Mouse (Mus musculus): ENCODE measurements around the gene Zfp2. TPM values are rescaled to one million over a fixed set of nuclear protein-coding genes. Genes with fewer than 3 reads are reported as not detected.

The Zfp2 gene
- polyA plus RNA-seq, 1 experiment = 1.3 TPM

GRCm38 (mm10) chr11:50908136-50908535 lies 7.8 kb downstream of the Zfp2 start:
- Histone ChIP-seq H3K36me3 (ENCODE audit: control insufficient read depth, insufficient read depth) (no peaks in the 10 kb centered on the region), H3K4me3 (no peak overlapping the region), H3K27me3 (ENCODE audit: control insufficient read depth, insufficient read depth, insufficient read length) (no peaks in the 10 kb centered on the region), H3K4me2 (ENCODE audit: low read depth) (no peak overlapping the region), H3ac (ENCODE audit: control insufficient read depth, insufficient read length) (no peak overlapping the region), H3K79me2 (ENCODE audit: control insufficient read depth, insufficient read depth) (no peaks in the 10 kb centered on the region)
- no peak for TF ChIP-seq SRF (IDR thresholded peaks at IDR 0.05; ENCODE audit: control insufficient read depth, insufficient read length, low read depth)
- no peak for TF ChIP-seq TCF3 (IDR thresholded peaks at IDR 0.05; ENCODE audit: insufficient read length, low read depth)
- no peak for TF ChIP-seq MYOD1 (IDR thresholded peaks at IDR 0.05; ENCODE audit: control insufficient read depth in 1 of 3, insufficient read length in 2 of 3, low read depth in 2 of 3)
- TF ChIP-seq MAX (IDR thresholded peaks at IDR 0.05; ENCODE audit: low read depth) = no peak
- no peak for TF ChIP-seq TCF12 (IDR thresholded peaks at IDR 0.05; ENCODE audit: insufficient read depth, poor library complexity, severe bottlenecking)
- TF ChIP-seq USF1 (IDR thresholded peaks at IDR 0.05; ENCODE audit: low read depth) = no peak
- TF ChIP-seq E2F4 (IDR thresholded peaks at IDR 0.05; ENCODE audit: insufficient read depth) = no peak
- no peak for TF ChIP-seq REST (IDR thresholded peaks at IDR 0.05; ENCODE audit: insufficient read depth, insufficient read length)
- TF ChIP-seq MYOG (IDR thresholded peaks at IDR 0.05; ENCODE audit: control insufficient read depth in 1 of 3, insufficient read depth in 1 of 3, insufficient read length in 2 of 3, low read depth in 2 of 3) = no peak
- no peak for TF ChIP-seq POLR2A (IDR thresholded peaks at IDR 0.05; ENCODE audit: insufficient read length, low read depth)
- TF ChIP-seq CEBPB (IDR thresholded peaks at IDR 0.05; ENCODE audit: insufficient read depth, poor library complexity, severe bottlenecking) = no peak
- no peak for TF ChIP-seq POLR2AphosphoS2 (IDR thresholded peaks at IDR 0.05; ENCODE audit: insufficient read length, low read depth)

- H3K4me2 ChIP-seq (ENCODE audit: low read depth) = no peak overlapping the region
- no peaks in the 10 kb centered on the region for H3K79me2 ChIP-seq (ENCODE audit: control insufficient read depth, insufficient read depth)
- H3K4me3 ChIP-seq = no peak overlapping the region
- TF ChIP-seq USF1 (IDR thresholded peaks at IDR 0.05; ENCODE audit: low read depth) (no peak), REST (IDR thresholded peaks at IDR 0.05; ENCODE audit: insufficient read depth, insufficient read length) (no peak), MAX (IDR thresholded peaks at IDR 0.05; ENCODE audit: low read depth) (no peak), TCF12 (IDR thresholded peaks at IDR 0.05; ENCODE audit: insufficient read depth, poor library complexity, severe bottlenecking) (no peak), POLR2A (IDR thresholded peaks at IDR 0.05; ENCODE audit: insufficient read length, low read depth) (no peak), E2F4 (IDR thresholded peaks at IDR 0.05; ENCODE audit: insufficient read depth) (no peak), MYOD1 (IDR thresholded peaks at IDR 0.05; ENCODE audit: control insufficient read depth in 1 of 3, insufficient read length in 2 of 3, low read depth in 2 of 3) (no peak), SRF (IDR thresholded peaks at IDR 0.05; ENCODE audit: control insufficient read depth, insufficient read length, low read depth) (no peak), TCF3 (IDR thresholded peaks at IDR 0.05; ENCODE audit: insufficient read length, low read depth) (no peak), CEBPB (IDR thresholded peaks at IDR 0.05; ENCODE audit: insufficient read depth, poor library complexity, severe bottlenecking) (no peak), MYOG (IDR thresholded peaks at IDR 0.05; ENCODE audit: control insufficient read depth in 1 of 3, insufficient read depth in 1 of 3, insufficient read length in 2 of 3, low read depth in 2 of 3) (no peak)
- H3ac ChIP-seq (ENCODE audit: control insufficient read depth, insufficient read length) = no peak overlapping the region
- no peaks in the 10 kb centered on the region for H3K36me3 ChIP-seq (ENCODE audit: control insufficient read depth, insufficient read depth)
- no peaks in the 10 kb centered on the region for H3K27me3 ChIP-seq (ENCODE audit: control insufficient read depth, insufficient read depth, insufficient read length)
These were observed 18.6 kb downstream of the Zfp2 start for GRCm38 (mm10) chr11:50897359-50897758.

- Histone ChIP-seq H3K4me2 (ENCODE audit: low read depth) (no peak overlapping the region), H3K36me3 (ENCODE audit: control insufficient read depth, insufficient read depth) (no peaks in the 10 kb centered on the region), H3ac (ENCODE audit: control insufficient read depth, insufficient read length) (no peak overlapping the region), H3K4me3 (no peak overlapping the region), H3K27me3 (ENCODE audit: control insufficient read depth, insufficient read depth, insufficient read length) (no peaks in the 10 kb centered on the region), H3K79me2 (ENCODE audit: control insufficient read depth, insufficient read depth) (no peaks in the 10 kb centered on the region)
- TF ChIP-seq REST (IDR thresholded peaks at IDR 0.05; ENCODE audit: insufficient read depth, insufficient read length) (peak; percentile 97), TCF12 (IDR thresholded peaks at IDR 0.05; ENCODE audit: insufficient read depth, poor library complexity, severe bottlenecking) (no peak)
These were observed 23.5 kb downstream of the Zfp2 start for GRCm38 (mm10) chr11:50892441-50892840.

- peak within 1 kb of the TSS; percentile 15 for H3K4me2 ChIP-seq (ENCODE audit: low read depth)
- H3K79me2 ChIP-seq (ENCODE audit: control insufficient read depth, insufficient read depth) = no peaks in the 10 kb centered on the region
- H3K4me3 ChIP-seq = no peak within 1 kb of the TSS
- H3ac ChIP-seq (ENCODE audit: control insufficient read depth, insufficient read length) = no peak within 1 kb of the TSS
- H3K36me3 ChIP-seq (ENCODE audit: control insufficient read depth, insufficient read depth) = no peaks in the 10 kb centered on the region
- H3K27me3 ChIP-seq (ENCODE audit: control insufficient read depth, insufficient read depth, insufficient read length) = no peaks in the 10 kb centered on the region
- no peak for TF ChIP-seq REST (IDR thresholded peaks at IDR 0.05; ENCODE audit: insufficient read depth, insufficient read length)
- no peak for TF ChIP-seq CEBPB (IDR thresholded peaks at IDR 0.05; ENCODE audit: insufficient read depth, poor library complexity, severe bottlenecking)
- TF ChIP-seq MYOD1 (IDR thresholded peaks at IDR 0.05; ENCODE audit: control insufficient read depth in 1 of 3, insufficient read length in 2 of 3, low read depth in 2 of 3) = no peak
- no peak for TF ChIP-seq USF1 (IDR thresholded peaks at IDR 0.05; ENCODE audit: low read depth)
- TF ChIP-seq TCF3 (IDR thresholded peaks at IDR 0.05; ENCODE audit: insufficient read length, low read depth) = no peak
- no peak for TF ChIP-seq SRF (IDR thresholded peaks at IDR 0.05; ENCODE audit: control insufficient read depth, insufficient read length, low read depth)
- no peak for TF ChIP-seq POLR2AphosphoS2 (IDR thresholded peaks at IDR 0.05; ENCODE audit: insufficient read length, low read depth)
- TF ChIP-seq E2F4 (IDR thresholded peaks at IDR 0.05; ENCODE audit: insufficient read depth) = no peak
- TF ChIP-seq POLR2A (IDR thresholded peaks at IDR 0.05; ENCODE audit: insufficient read length, low read depth) = no peak
- no peak for TF ChIP-seq MAX (IDR thresholded peaks at IDR 0.05; ENCODE audit: low read depth)
- no peak for TF ChIP-seq TCF12 (IDR thresholded peaks at IDR 0.05; ENCODE audit: insufficient read depth, poor library complexity, severe bottlenecking)
- no peak for TF ChIP-seq MYOG (IDR thresholded peaks at IDR 0.05; ENCODE audit: control insufficient read depth in 1 of 3, insufficient read depth in 1 of 3, insufficient read length in 2 of 3, low read depth in 2 of 3)
These were observed 28.4 kb downstream of the Zfp2 start, which contains the start of gene Zfp454 for GRCm38 (mm10) chr11:50887390-50888128. TSS of gene Zfp454 (minus strand) at chr11:50887651.
